Mouse (Mus musculus) neural tube, embryonic 15.5 days (tissue): ENCODE results near the gene Lrch1. TPM values are rescaled to one million over a fixed set of nuclear protein-coding genes. Genes with fewer than 3 reads are reported as not detected.

Experiments used
- ATAC-seq: fragments of 200-750 bp; cut with Nextera tagmentation; 2 replicates; pipeline ENCODE4 v1.8.0; 2017; ENCODE audit warnings: mild to moderate bottlenecking, moderate TSS enrichment, moderate library complexity; ENCODE audit not compliant: low FRiP score
- H3K27ac ChIP-seq: fragments of 300-500 bp; sonication (generic); replicated peaks from 2 replicates; pipeline ENCODE4 v1.5.1; 2015; ENCODE audit warnings: mild to moderate bottlenecking, inconsistent platforms
- H3K27me3 ChIP-seq: fragments of 300-500 bp; sonication (generic); replicated peaks from 2 replicates; pipeline ENCODE4 v1.6.1; 2015; ENCODE audit warnings: inconsistent platforms
- H3K36me3 ChIP-seq: fragments of 300-500 bp; sonication (generic); 2 replicates; pipeline ENCODE4 v1.6.1; 2015; ENCODE audit warnings: inconsistent platforms
- H3K4me1 ChIP-seq: fragments of 300-500 bp; sonication (generic); 2 replicates; pipeline ENCODE4 v1.6.1; 2015; ENCODE audit warnings: inconsistent platforms
- H3K4me2 ChIP-seq: fragments of 300-500 bp; sonication (generic); 2 replicates; pipeline ENCODE4 v1.6.1; 2015; ENCODE audit warnings: inconsistent platforms, mild to moderate bottlenecking, moderate library complexity
- H3K4me3 ChIP-seq: fragments of 300-500 bp; sonication (generic); replicated peaks from 2 replicates; pipeline ENCODE4 v1.5.1; 2015; ENCODE audit warnings: mild to moderate bottlenecking, inconsistent platforms
- H3K9ac ChIP-seq: fragments of 300-500 bp; sonication (generic); replicated peaks from 2 replicates; pipeline ENCODE4 v1.6.1; 2015; ENCODE audit warnings: mild to moderate bottlenecking, inconsistent platforms
- H3K9me3 ChIP-seq: fragments of 300-500 bp; sonication (generic); replicated peaks from 2 replicates; pipeline ENCODE4 v1.6.1; 2016; ENCODE audit warnings: inconsistent platforms
- WGBS: fragments of 180-500 bp; shearing (Covaris S2); methylation state at CpG from one replicate; pipeline ENCODE4 v1.1.7; 2015; ENCODE audit warnings: mixed read lengths; 5-methylcytosine and 5-hydroxymethylcytosine counted together
- polyA plus RNA-seq: library from polyadenylated mRNA; unstranded; fragments of >200 nt; fragmentation: Nextera tagmentation; extraction: Ambion mirVana; gene quantifications from 2 replicates; pipeline ENCODE4 v1.2.1, GENCODE M21; 2015

Gene Lrch1
- polyA plus RNA-seq, 1 experiment from 2014 or later = 20.6 TPM

DNA sequence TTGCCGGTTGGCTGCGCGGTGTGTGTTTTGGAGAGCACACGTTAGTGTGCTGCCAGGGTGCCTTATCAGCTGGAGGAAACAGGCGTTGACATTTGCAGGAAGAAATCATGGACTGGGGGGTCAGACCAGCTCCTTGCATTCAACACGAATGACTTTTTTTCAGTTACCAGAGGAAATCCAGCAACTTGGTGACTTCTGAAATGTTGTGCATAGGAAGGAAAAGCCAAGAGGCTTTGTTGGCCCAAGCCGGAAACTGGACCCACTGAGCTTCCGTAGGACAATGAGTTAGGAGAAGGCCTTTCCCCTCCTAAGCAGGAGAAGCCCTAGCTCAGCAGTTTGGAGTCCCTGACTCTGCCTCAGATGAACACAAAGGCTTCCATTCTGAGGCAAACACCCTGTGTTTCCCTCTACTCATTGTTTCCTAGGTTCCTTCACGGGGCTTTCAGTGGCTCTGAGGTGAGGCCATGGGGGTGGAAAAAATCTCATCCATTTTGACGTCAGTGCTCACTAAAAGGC lies 26.5 kb upstream of the Lrch1 start:
- no peak for ATAC-seq
- Histone ChIP-seq H3K9ac (no peak overlapping the region), H3K27me3 (no peaks in the 10 kb centered on the region), H3K36me3 (no peaks in the 10 kb centered on the region), H3K4me1 (peaks cover 4% of the 10 kb centered on the region; the same call in 1 of the 2 replicates), H3K27ac (no peak overlapping the region), H3K9me3 (no peaks in the 10 kb centered on the region), H3K4me3 (no peak overlapping the region), H3K4me2 (no peak overlapping the region)
- 75% methylated on average over 10 of the region's 10 CpGs for WGBS

- no peak for ATAC-seq
- Histone ChIP-seq H3K9ac (no peak overlapping the region), H3K36me3 (no peaks in the 10 kb centered on the region), H3K4me2 (no peak overlapping the region), H3K9me3 (no peaks in the 10 kb centered on the region), H3K4me1 (peaks cover 4% of the 10 kb centered on the region; the same call in 1 of the 2 replicates), H3K27ac (no peak overlapping the region), H3K4me3 (no peak overlapping the region), H3K27me3 (no peaks in the 10 kb centered on the region)
- 83% methylated on average over 5 of the region's 5 CpGs for WGBS
These were observed 25.0 kb upstream of the Lrch1 start for GRCm38 (mm10) chr14:74972687-74973086.

- Histone ChIP-seq H3K27ac (no peak overlapping the region), H3K4me3 (no peak overlapping the region), H3K4me1 (peaks cover 4% of the 10 kb centered on the region; the same call in 1 of the 2 replicates), H3K4me2 (no peak overlapping the region), H3K36me3 (no peaks in the 10 kb centered on the region), H3K9me3 (no peaks in the 10 kb centered on the region; the same call in 1 of the 2 replicates), H3K9ac (no peak overlapping the region), H3K27me3 (no peaks in the 10 kb centered on the region)
- ATAC-seq = no peak
- 66% methylated on average over 3 of the region's 3 CpGs for whole genome bisulfite sequencing
These were observed 24.5 kb upstream of the Lrch1 start for GRCm38 (mm10) chr14:74972216-74972615.

- Histone ChIP-seq H3K27me3 (no peaks in the 10 kb centered on the region), H3K9me3 (no peaks in the 10 kb centered on the region; the same call in 1 of the 2 replicates), H3K36me3 (no peaks in the 10 kb centered on the region), H3K4me2 (no peak overlapping the region), H3K4me3 (no peak overlapping the region), H3K4me1 (no peaks in the 10 kb centered on the region), H3K9ac (no peak overlapping the region), H3K27ac (no peak overlapping the region)
- WGBS = 81% methylated on average over 3 of the region's 3 CpGs
- no peak for ATAC-seq
These were observed 15.7 kb upstream of the Lrch1 start for GRCm38 (mm10) chr14:74963402-74963764.

- no peak for ATAC-seq
- Histone ChIP-seq H3K4me1 (no peaks in the 10 kb centered on the region), H3K9ac (no peak overlapping the region), H3K27ac (no peak overlapping the region), H3K4me3 (no peak overlapping the region), H3K9me3 (no peaks in the 10 kb centered on the region; the same call in 1 of the 2 replicates), H3K36me3 (no peaks in the 10 kb centered on the region), H3K4me2 (no peak overlapping the region), H3K27me3 (no peaks in the 10 kb centered on the region)
- 88% methylated on average over 8 of the region's 8 CpGs for WGBS
These were observed 15.2 kb upstream of the Lrch1 start for GRCm38 (mm10) chr14:74962713-74963401.

DNA sequence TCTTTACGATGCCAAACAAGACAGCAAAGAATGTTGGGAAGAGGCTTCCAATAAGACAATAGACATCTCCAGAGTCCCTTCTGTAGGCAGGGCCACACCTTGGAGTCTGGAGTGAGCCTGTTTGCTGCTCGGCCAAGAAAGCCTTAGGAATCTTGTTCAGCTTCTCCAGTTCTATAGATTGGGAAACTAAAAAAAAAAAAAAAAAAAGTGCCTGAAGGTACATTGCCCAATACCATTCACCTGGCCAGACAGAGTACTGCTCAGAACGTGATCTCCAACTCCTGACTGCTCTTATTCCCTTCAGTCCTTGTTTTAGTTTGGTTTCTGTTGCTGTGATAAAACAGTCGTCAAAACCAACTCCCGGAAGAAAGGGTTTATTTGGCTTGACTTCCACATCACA lies 12.9 kb upstream of the Lrch1 start:
- Histone ChIP-seq H3K4me1 (no peaks in the 10 kb centered on the region), H3K4me3 (no peak overlapping the region), H3K9me3 (no peaks in the 10 kb centered on the region), H3K27ac (no peak overlapping the region), H3K27me3 (no peaks in the 10 kb centered on the region), H3K36me3 (no peaks in the 10 kb centered on the region), H3K4me2 (no peak overlapping the region), H3K9ac (no peak overlapping the region)
- WGBS = 86% methylated on average over 5 of the region's 5 CpGs
- ATAC-seq = no peak

DNA sequence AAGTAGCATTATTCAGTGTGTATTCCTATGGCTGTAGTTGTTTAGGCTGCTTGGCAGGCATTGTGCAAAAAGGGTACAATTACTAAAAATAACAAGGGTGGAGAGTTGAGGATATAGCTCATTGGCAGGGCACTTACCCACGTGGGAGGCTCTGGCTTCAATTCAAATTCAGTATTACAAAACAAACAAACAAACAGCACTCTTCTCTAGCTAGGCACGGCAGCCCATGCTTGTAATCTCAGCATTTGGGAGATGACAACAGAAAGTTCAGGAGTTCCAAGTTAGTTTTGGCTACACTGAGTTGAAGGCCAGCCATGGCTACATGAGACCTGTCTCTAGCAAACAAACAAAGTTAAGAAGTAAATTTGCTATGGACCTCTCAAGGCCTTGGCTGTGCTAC lies 9.0 kb upstream of the Lrch1 start:
- H3K4me1 ChIP-seq = no peaks in the 10 kb centered on the region
- no peak overlapping the region for H3K4me3 ChIP-seq
- no peak overlapping the region for H3K27ac ChIP-seq
- no peaks in the 10 kb centered on the region for H3K36me3 ChIP-seq
- no peak for ATAC-seq
- no peak overlapping the region for H3K9ac ChIP-seq
- H3K9me3 ChIP-seq = no peaks in the 10 kb centered on the region
- no peak overlapping the region for H3K4me2 ChIP-seq
- WGBS = 45% methylated on average over 2 of the region's 2 CpGs
- no peaks in the 10 kb centered on the region for H3K27me3 ChIP-seq

GRCm38 (mm10) chr14:74956234-74956633 lies 8.6 kb upstream of the Lrch1 start:
- no peak for ATAC-seq
- no peak overlapping the region for H3K27ac ChIP-seq
- WGBS = 81% methylated on average over 1 of the region's 1 CpGs

GRCm38 (mm10) chr14:74948426-74949240 lies 957 bp upstream of the Lrch1 start:
- 48% methylated on average over 14 of the region's 14 CpGs for whole genome bisulfite sequencing
- H3K9me3 ChIP-seq = no peaks in the 10 kb centered on the region
- peak overlapping the region; percentile 68 for H3K4me2 ChIP-seq
- no peak for ATAC-seq
- H3K36me3 ChIP-seq = no peaks in the 10 kb centered on the region
- 0 out of 2 replicates have a peak overlapping the region, but pooled peaks have one; percentile 96 for H3K4me3 ChIP-seq
- no peak overlapping the region for H3K9ac ChIP-seq
- H3K27me3 ChIP-seq = no peaks in the 10 kb centered on the region
- H3K27ac ChIP-seq = peak overlapping the region; percentile 95; the same call in 1 of the 2 replicates
- peaks cover 36% of the 10 kb centered on the region for H3K4me1 ChIP-seq

More at GRCm38 (mm10) chr14:74956234-74956633, 8.6 kb upstream of the Lrch1 start:
- Histone ChIP-seq H3K4me1 (no peaks in the 10 kb centered on the region), H3K36me3 (no peaks in the 10 kb centered on the region), H3K9ac (no peak overlapping the region), H3K4me3 (no peak overlapping the region), H3K27me3 (no peaks in the 10 kb centered on the region), H3K9me3 (no peaks in the 10 kb centered on the region), H3K4me2 (no peak overlapping the region)

- Histone ChIP-seq H3K27me3 (no peaks in the 10 kb centered on the region), H3K4me3 (peak overlapping the region; percentile 96), H3K27ac (peak overlapping the region; percentile 95), H3K9me3 (no peaks in the 10 kb centered on the region), H3K9ac (peak overlapping the region; percentile 96), H3K36me3 (no peaks in the 10 kb centered on the region), H3K4me2 (peak overlapping the region; percentile 68), H3K4me1 (peaks cover 36% of the 10 kb centered on the region)
- no peak; the same call in 1 of the 2 replicates for ATAC-seq
- WGBS = 24% methylated on average over 13 of the region's 13 CpGs
These were observed 329 bp upstream of the Lrch1 start for GRCm38 (mm10) chr14:74948014-74948396.

- Histone ChIP-seq H3K36me3 (no peaks in the 10 kb centered on the region), H3K9me3 (no peaks in the 10 kb centered on the region), H3K4me3 (peak overlapping the region; percentile 96), H3K4me2 (peak overlapping the region; percentile 68), H3K27ac (peak overlapping the region; percentile 95), H3K27me3 (no peaks in the 10 kb centered on the region), H3K4me1 (peaks cover 36% of the 10 kb centered on the region), H3K9ac (peak overlapping the region; percentile 96)
- WGBS = under 1% methylated on average over 56 of the region's 56 CpGs
- peak; percentile 87 for ATAC-seq
These were observed 813 bp downstream of the Lrch1 start for GRCm38 (mm10) chr14:74946751-74947375.
